Mouse (Mus musculus): ENCODE data around the gene Slc34a2.

DNA sequence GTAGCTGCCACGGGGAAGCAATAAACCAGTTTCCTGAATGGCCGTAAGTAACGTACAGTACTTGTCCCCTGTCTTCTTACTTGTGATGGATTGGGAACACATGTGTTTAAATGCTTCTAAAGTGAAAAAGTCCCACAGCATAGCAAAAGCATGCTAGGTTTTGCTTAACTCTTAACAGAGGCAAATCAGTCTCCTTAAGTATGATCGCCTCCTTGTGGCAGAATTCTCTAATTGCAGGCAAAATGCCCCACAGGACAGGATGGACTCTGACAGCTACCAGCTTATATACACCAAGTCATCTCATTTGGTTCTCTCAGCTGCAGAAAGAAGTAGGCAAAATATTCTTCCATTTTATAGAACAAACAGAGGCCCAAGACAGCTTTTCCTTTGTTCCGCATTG is 75.1 kb downstream of the Slc34a2 start:
- TF ChIP-seq CTCF (IDR thresholded peaks at IDR 0.05; ENCODE audit: low read depth, low read length) (no peak), POLR2A (IDR thresholded peaks at IDR 0.05; ENCODE audit: borderline replicate concordance, low read depth, low read length) (no peak)
